Comparison of ENCODE assay signal across 8 mouse cellular contexts in genomic region chr2:157039900-157040648, GRCm38 (mm10). TPM values are rescaled to one million over a fixed set of nuclear protein-coding genes. Genes with fewer than 3 reads are reported as not detected.
DNase-seq lines count a peak whose midpoint lies in the region; ATAC-seq lines count a peak whose summit lies in the region.

No protein-coding gene starts in this region.

- H3K27me3 ChIP-seq in neural tube, embryonic 13.5 days = no peaks in the 10 kb centered on the region
- no peaks in the 10 kb centered on the region for H3K27me3 ChIP-seq in intestine, embryonic 15.5 days (replicated peaks)

- peak overlapping the region; percentile 42 for H3K27ac ChIP-seq in neural tube, embryonic 13.5 days (replicated peaks)
- no peak overlapping the region for H3K27ac ChIP-seq in intestine, embryonic 15.5 days

- no peak overlapping the region for H3K4me2 ChIP-seq in neural tube, embryonic 13.5 days
- no peak overlapping the region for H3K4me2 ChIP-seq in intestine, embryonic 15.5 days (replicated peaks)

- 0 out of 2 replicates have a peak, but pooled peaks cover 5% of the 10 kb centered on the region for H3K4me1 ChIP-seq in neural tube, embryonic 13.5 days (replicated peaks)
- H3K4me1 ChIP-seq in intestine, embryonic 15.5 days (replicated peaks) = no peaks in the 10 kb centered on the region

- 85% methylated on average over 50 of the region's 50 CpGs for WGBS in neural tube, embryonic 13.5 days
- WGBS in intestine, embryonic 15.5 days = 85% methylated on average over 50 of the region's 50 CpGs

- peaks cover 85% of the 10 kb centered on the region for H3K36me3 ChIP-seq in neural tube, embryonic 13.5 days
- H3K36me3 ChIP-seq in intestine, embryonic 15.5 days = peaks cover 32% of the 10 kb centered on the region

- 0 out of 2 replicates have a peak, but pooled peaks have one; percentile 41 for ATAC-seq in frontal cortex, adult (ENCODE audit: low TSS enrichment)
- ATAC-seq in neural tube, embryonic 13.5 days (ENCODE audit: low read depth) = peak; percentile 52
- ATAC-seq in intestine, embryonic 15.5 days = peak; percentile 56

- no peak overlapping the region for H3K4me3 ChIP-seq in neural tube, embryonic 13.5 days
- H3K4me3 ChIP-seq in intestine, embryonic 15.5 days (replicated peaks) = no peak overlapping the region

- no peak for DNase-seq in frontal cortex, postnatal 10 days (ENCODE audit: low spot score in 2 of 2)
- no peak for DNase-seq in neural tube, embryonic 10.5 days (ENCODE audit: extremely low spot score, low spot score)
- peak; percentile 61 for DNase-seq in testis, postnatal 14 days (ENCODE audit: low spot score)
- no peak for DNase-seq in spleen, adult 18-20 months
- DNase-seq in MN1 (ENCODE audit: low spot score) = no peak

- H3K9me3 ChIP-seq in neural tube, embryonic 13.5 days = no peaks in the 10 kb centered on the region
- no peaks in the 10 kb centered on the region for H3K9me3 ChIP-seq in intestine, embryonic 15.5 days

- H3K9ac ChIP-seq in neural tube, embryonic 13.5 days = no peak overlapping the region
- no peak overlapping the region for H3K9ac ChIP-seq in intestine, embryonic 15.5 days

RNA-seq across cellular contexts. Expression of gene Dsn1, which starts 33.1 kb away (rescaled TPM):
- polyA plus RNA-seq in neural tube, embryonic 13.5 days (2015; fragmentation: Nextera tagmentation; extraction: Ambion mirVana) = 9.9 and 10.3 TPM in 2 replicates
- polyA plus RNA-seq in intestine, embryonic 15.5 days (2015; fragmentation: Nextera tagmentation; extraction: Ambion mirVana) = 28.3 and 29.4 TPM in 2 replicates

RNA-seq across cellular contexts. Expression of gene Soga1, which starts 39.0 kb away (rescaled TPM):
- 4.5 and 5.9 TPM in 2 replicates for polyA plus RNA-seq in neural tube, embryonic 13.5 days (2015; fragmentation: Nextera tagmentation; extraction: Ambion mirVana)
- polyA plus RNA-seq in intestine, embryonic 15.5 days (2015; fragmentation: Nextera tagmentation; extraction: Ambion mirVana) = 2.0 and 2.3 TPM in 2 replicates

RNA-seq across cellular contexts. Expression of gene Tldc2, which starts 46.8 kb away (rescaled TPM):
- polyA plus RNA-seq in neural tube, embryonic 13.5 days (2015; fragmentation: Nextera tagmentation; extraction: Ambion mirVana) = not detected in 2 replicates
- not detected in 2 replicates for polyA plus RNA-seq in intestine, embryonic 15.5 days (2015; fragmentation: Nextera tagmentation; extraction: Ambion mirVana)

RNA-seq across cellular contexts. Expression of gene Ndrg3, which starts 48.2 kb away (rescaled TPM):
- polyA plus RNA-seq in neural tube, embryonic 13.5 days (2015; fragmentation: Nextera tagmentation; extraction: Ambion mirVana) = 85.3 and 88.0 TPM in 2 replicates
- polyA plus RNA-seq in intestine, embryonic 15.5 days (2015; fragmentation: Nextera tagmentation; extraction: Ambion mirVana) = 41.7 and 42.9 TPM in 2 replicates
